Comparison of ENCODE assay signal across 7 mouse cellular contexts in genomic region chr6:13839345-13840054, GRCm38 (mm10). TPM values are rescaled to one million over a fixed set of nuclear protein-coding genes. Genes with fewer than 3 reads are reported as not detected.
DNase-seq lines count a peak whose midpoint lies in the region; ATAC-seq and TF ChIP-seq lines count a peak whose summit lies in the region.

Gene Gpr85 (minus strand): TSS chr6:13839942.

- ATAC-seq in heart, embryonic 14.5 days (ENCODE audit: insufficient number of reproducible peaks, insufficient read depth, low FRiP score, low read depth) = no peak
- peak; percentile 59; the same call in 1 of the 2 replicates for ATAC-seq in midbrain, postnatal 0 days (ENCODE audit: low FRiP score)

- no peaks in the 10 kb centered on the region for H3K27me3 ChIP-seq in testis, adult 2 months (ENCODE audit: control insufficient read depth, insufficient read depth, low read length)
- no peaks in the 10 kb centered on the region for H3K27me3 ChIP-seq in heart, embryonic 14.5 days (ENCODE audit: control insufficient read depth, insufficient read depth, low read length)
- H3K27me3 ChIP-seq in midbrain, postnatal 0 days (ENCODE audit: insufficient read depth, low read length) = no peaks in the 10 kb centered on the region

- peak within 1 kb of the TSS; percentile 86 for H3K4me2 ChIP-seq in heart, embryonic 14.5 days (ENCODE audit: low read length)
- H3K4me2 ChIP-seq in midbrain, postnatal 0 days (ENCODE audit: low read depth, low read length, poor library complexity, severe bottlenecking) = peak within 1 kb of the TSS; percentile 76

- H3K4me3 ChIP-seq in testis, adult 2 months (ENCODE audit: control insufficient read depth, low read depth, low read length) = peak within 1 kb of the TSS; percentile 58
- peak within 1 kb of the TSS; percentile 63 to 70 for H3K4me3 ChIP-seq in heart, embryonic 14.5 days (ENCODE audit: control insufficient read depth in 1 of 2, insufficient read depth in 1 of 2, low read depth in 1 of 2, low read length in 2 of 2)
- H3K4me3 ChIP-seq in midbrain, postnatal 0 days (ENCODE audit: low read depth, low read length) = peak within 1 kb of the TSS; percentile 77

- H3K36me3 ChIP-seq in testis, adult 2 months (ENCODE audit: control insufficient read depth, insufficient read depth, low read length) = no peaks in the 10 kb centered on the region
- H3K36me3 ChIP-seq in heart, embryonic 14.5 days (ENCODE audit: control insufficient read depth, insufficient read depth, low read length) = no peaks in the 10 kb centered on the region
- no peaks in the 10 kb centered on the region for H3K36me3 ChIP-seq in midbrain, postnatal 0 days (ENCODE audit: insufficient read depth, low read length)

- intact Hi-C loops in left cerebral cortex, postnatal 10 days (cut with DNase I) = loop anchor here (2.0 to 10.0 kb wide), 4 partner anchors 31 to 663 kb away; partner anchors contain the start of genes 2610001J05Rik and Tmem168

- no peaks in the 10 kb centered on the region for H3K9me3 ChIP-seq in heart, embryonic 14.5 days (ENCODE audit: control insufficient read depth, low read length)
- no peaks in the 10 kb centered on the region for H3K9me3 ChIP-seq in midbrain, postnatal 0 days (ENCODE audit: low read length)

- no peak for TF ChIP-seq CTCF in testis, adult 2 months (IDR thresholded peaks at IDR 0.05; ENCODE audit: control insufficient read depth, insufficient read depth, insufficient replicate concordance, low read depth, low read length)
- TF ChIP-seq CTCF in midbrain, postnatal 0 days (IDR thresholded peaks at IDR 0.05) = peak; percentile 21; the same call in 1 of the 2 replicates

- no peak within 1 kb of the TSS for H3K27ac ChIP-seq in testis, adult 2 months (ENCODE audit: control insufficient read depth, insufficient read depth, low read depth, low read length)
- peak within 1 kb of the TSS; percentile 81 to 84 for H3K27ac ChIP-seq in heart, embryonic 14.5 days (replicated peaks in 1 of 2; ENCODE audit: control insufficient read depth in 1 of 2, insufficient read depth in 1 of 2, low read depth in 2 of 2, low read length in 2 of 2)
- peak within 1 kb of the TSS; percentile 99 for H3K27ac ChIP-seq in midbrain, postnatal 0 days (ENCODE audit: low read depth, low read length)

- H3K4me1 ChIP-seq in testis, adult 2 months (ENCODE audit: control insufficient read depth, insufficient read depth, low read length) = peaks cover 2% of the 10 kb centered on the region
- peaks cover 0 to 4% of the 10 kb centered on the region in 2 experiments; a peak in 1 of 4 replicates for H3K4me1 ChIP-seq in heart, embryonic 14.5 days (ENCODE audit: control insufficient read depth in 2 of 2, insufficient read depth in 2 of 2, low read length in 2 of 2)
- H3K4me1 ChIP-seq in midbrain, postnatal 0 days (ENCODE audit: insufficient read depth, low read length) = no peaks in the 10 kb centered on the region

- 41% methylated on average over 18 of the region's 18 CpGs for WGBS in heart, embryonic 14.5 days
- WGBS in midbrain, postnatal 0 days = 23% methylated on average over 18 of the region's 18 CpGs

- peak within 1 kb of the TSS; percentile 85 for H3K9ac ChIP-seq in heart, embryonic 14.5 days (ENCODE audit: low read length)
- peak within 1 kb of the TSS; percentile 99 for H3K9ac ChIP-seq in midbrain, postnatal 0 days (replicated peaks; ENCODE audit: low read length, poor library complexity, severe bottlenecking)

- no peak for TF ChIP-seq POLR2A in testis, adult 2 months (IDR thresholded peaks at IDR 0.05; ENCODE audit: control insufficient read depth, low read depth, low read length)

- no peak for DNase-seq in testis, postnatal 14 days (ENCODE audit: low spot score)
- peak; percentile 75 for DNase-seq in cerebellum, adult 9-10 months
- peak in 1 of 2 experiments; percentile 48 for DNase-seq in left cerebral cortex, postnatal 10 days (ENCODE audit: extremely low spot score in 1 of 2, low spot score in 2 of 2)
- DNase-seq in midbrain, postnatal 0 days (ENCODE audit: low spot score) = peak; percentile 58
- DNase-seq in natural killer cell, adult 2 months (ENCODE audit: low spot score in 2 of 2) = no peak

RNA-seq across cellular contexts. Expression of gene Gpr85, which starts in this region (rescaled TPM):
- polyA plus RNA-seq in testis, adult 2 months (2012; rRNA removed) = 0.07 TPM in 1 of 2 replicates, not detected in the other
- polyA plus RNA-seq in heart, embryonic 14.5 days (2014; fragmentation: Nextera tagmentation; extraction: Ambion mirVana) = 5.9 and 6.2 TPM in 2 replicates
- 10 to 100 TPM; 76.7 to 80.9 TPM for total RNA-seq in left cerebral cortex, postnatal 10 days (2021)
- total RNA-seq in midbrain, postnatal 0 days (2014; rRNA removed) = 121 and 134 TPM in 2 replicates
- polyA plus RNA-seq in midbrain, postnatal 0 days (2015; fragmentation: Nextera tagmentation; extraction: Ambion mirVana) = 119 and 122 TPM in 2 replicates

Comparison
In these comparisons a context has a peak if more than half of its experiments do, and no peak if none do; other contexts are left out.
1. RNA of gene Gpr85 (polyA plus RNA-seq): 119 to 122 TPM in midbrain, postnatal 0 days; 5.9 to 6.2 TPM in heart, embryonic 14.5 days and 0.07 TPM in testis, adult 2 months; every median in the first group is over 10 times any median in the second.
2. DNase-seq: peak in cerebellum, adult 9-10 months (single experiment) and midbrain, postnatal 0 days (single experiment); none in testis, postnatal 14 days (single experiment) and natural killer cell, adult 2 months (0 of 2).
3. Peak in every context shown above with its lines, with median percentiles within 50 percentile points of each other: H3K4me3 ChIP-seq.